Mouse (Mus musculus) megakaryocyte, adult 5-6 weeks (primary cell): ENCODE data around the gene Gm8332. TPM values are rescaled to one million over a fixed set of nuclear protein-coding genes. Genes with fewer than 3 reads are reported as not detected.
"Not testable (repeated sequence)": the region's sequence is repeated elsewhere in the genome, so short reads cannot be mapped to it uniquely, and the experiment has no call there.

Experiments used
- ATAC-seq: 2 replicates; pipeline ENCODE4 v1.8.0; 2016; ENCODE audit warnings: mild to moderate bottlenecking, inconsistent platforms; ENCODE audit not compliant: poor library complexity, severe bottlenecking
- total RNA-seq, 2 experiments: library from RNA; stranded (forward) in 1 of 2; stranded (reverse) in 1 of 2; fragments of 153-499, 151-499 nt in 1 of 2; fragments of 221-1000, 200-1000 nt in 1 of 2; gene quantifications; 2 replicates each; pipeline versions ENCODE4 v1.2.3 to v1.2.4; 2015 to 2017

Gene Gm8332
- total RNA-seq (2015): not detected in 2 replicates
- not detected in 2 replicates for total RNA-seq (2017)

- ATAC-seq: not testable (repeated sequence)
Measured at GRCm38 (mm10) chr12:88250000-88250399, at the start of gene Gm8332. Gene Gm8332, minus strand, starts transcription at chr12:88250100.

- ATAC-seq: not testable (repeated sequence)
Measured at GRCm38 (mm10) chr12:88297171-88297570, 47.3 kb upstream of the Gm8332 start.

GRCm38 (mm10) chr12:88293082-88293481 is 43.2 kb upstream of the Gm8332 start:
- ATAC-seq: not testable (repeated sequence)

- ATAC-seq: not testable (repeated sequence)
Measured at GRCm38 (mm10) chr12:88285224-88285623, 35.3 kb upstream of the Gm8332 start.

GRCm38 (mm10) chr12:88274400-88274799 is 24.5 kb upstream of the Gm8332 start, which contains the start of gene Gm5662:
Gene Gm5662, minus strand, starts transcription at chr12:88274500.
- ATAC-seq: not testable (repeated sequence)

- ATAC-seq: no peak
Measured at GRCm38 (mm10) chr12:88257241-88257640, 7.3 kb upstream of the Gm8332 start.

GRCm38 (mm10) chr12:88255917-88256316 is 6.0 kb upstream of the Gm8332 start:
- ATAC-seq: not testable (repeated sequence)

- ATAC-seq: not testable (repeated sequence)
Measured at GRCm38 (mm10) chr12:88245786-88246185, 4.1 kb downstream of the Gm8332 start.

GRCm38 (mm10) chr12:88242940-88243339 is 7.0 kb downstream of the Gm8332 start:
- not testable (repeated sequence) for ATAC-seq

GRCm38 (mm10) chr12:88219445-88219844 is 30.5 kb downstream of the Gm8332 start:
- ATAC-seq: no peak

GRCm38 (mm10) chr12:88218059-88218458 is 31.8 kb downstream of the Gm8332 start:
- ATAC-seq: not testable (repeated sequence)

- ATAC-seq: no peak
Measured at GRCm38 (mm10) chr12:88214641-88215040, 35.3 kb downstream of the Gm8332 start.

- not testable (repeated sequence) for ATAC-seq
Measured at GRCm38 (mm10) chr12:88211458-88211857, 38.4 kb downstream of the Gm8332 start.

GRCm38 (mm10) chr12:88202856-88203255 is 47.0 kb downstream of the Gm8332 start:
- ATAC-seq: no peak

Other genes starting within 250 kb of the Gm8332 start
- gene Gm2075, start 238.3 kb downstream of the Gm8332 start, total RNA-seq (2015): not detected in 2 replicates
- not detected in 2 replicates for gene Gm2075, start 238.3 kb downstream of the Gm8332 start, total RNA-seq (2017)
- not detected in 2 replicates for gene Gm6803, start 231.3 kb downstream of the Gm8332 start, total RNA-seq (2015)
- gene Gm6803, start 231.3 kb downstream of the Gm8332 start, total RNA-seq (2017): not detected in 2 replicates
- gene Gm2056, start 223.1 kb downstream of the Gm8332 start, total RNA-seq (2015): not detected in 2 replicates
- not detected in 2 replicates for gene Gm2056, start 223.1 kb downstream of the Gm8332 start, total RNA-seq (2017)
- gene Gm16368, start 166.4 kb downstream of the Gm8332 start, total RNA-seq (2015): not detected in 2 replicates
- gene Gm16368, start 166.4 kb downstream of the Gm8332 start, total RNA-seq (2017): not detected in 2 replicates
- not detected in 2 replicates for gene Gm10436, start 68.0 kb downstream of the Gm8332 start, total RNA-seq (2015)
- gene Gm10436, start 68.0 kb downstream of the Gm8332 start, total RNA-seq (2017): not detected in 2 replicates
- not detected in 2 replicates for gene Gm5662, start 24.4 kb upstream of the Gm8332 start, total RNA-seq (2015)
- gene Gm5662, start 24.4 kb upstream of the Gm8332 start, total RNA-seq (2017): not detected in 2 replicates
- gene Gm5039, start 73.9 kb upstream of the Gm8332 start, total RNA-seq (2015): not detected in 2 replicates
- gene Gm5039, start 73.9 kb upstream of the Gm8332 start, total RNA-seq (2017): not detected in 2 replicates
- 5.1 and 6.8 TPM in 2 replicates for gene Adck1, start 110.5 kb upstream of the Gm8332 start, total RNA-seq (2015)
- 9.0 and 13.2 TPM in 2 replicates for gene Adck1, start 110.5 kb upstream of the Gm8332 start, total RNA-seq (2017)